Mouse (Mus musculus) forebrain, embryonic 11.5 days (tissue): Measurements from ENCODE around the gene Uvrag. TPM values are rescaled to one million over a fixed set of nuclear protein-coding genes. Genes with fewer than 3 reads are reported as not detected.

Experiments used
- ATAC-seq: fragments of 200-750 bp; cut with Nextera tagmentation; replicated peaks from 2 replicates; pipeline ENCODE4 v1.8.0; 2017; ENCODE audit warnings: moderate TSS enrichment; ENCODE audit not compliant: low FRiP score
- DNase-seq: peaks from one replicate; pipeline ENCODE4 v3.0.0-alpha.2; 2017; ENCODE audit warnings: low spot score
- H3K27ac ChIP-seq: fragments of 300-500 bp; sonication (generic); 2 replicates; pipeline ENCODE4 v1.5.1; 2014; ENCODE audit warnings: low read depth, low read length
- H3K27me3 ChIP-seq: fragments of 300-500 bp; sonication (generic); 2 replicates; pipeline ENCODE4 v1.6.1; 2014; ENCODE audit warnings: mild to moderate bottlenecking, low read length, mixed read lengths; ENCODE audit not compliant: control insufficient read depth, insufficient read depth
- H3K36me3 ChIP-seq: fragments of 300-500 bp; sonication (generic); 2 replicates; pipeline ENCODE4 v1.6.1; 2014; ENCODE audit warnings: mild to moderate bottlenecking, low read length, moderate library complexity, mixed read lengths; ENCODE audit not compliant: control insufficient read depth, insufficient read depth
- H3K4me1 ChIP-seq: fragments of 300-500 bp; sonication (generic); replicated peaks from 2 replicates; pipeline ENCODE4 v1.6.1; 2014; ENCODE audit warnings: low read length, mixed read lengths; ENCODE audit not compliant: control insufficient read depth, insufficient read depth
- H3K4me2 ChIP-seq: fragments of 300-500 bp; sonication (generic); 2 replicates; pipeline ENCODE4 v1.6.1; 2014; ENCODE audit warnings: low read depth, mild to moderate bottlenecking, low read length, moderate library complexity, mixed read lengths; ENCODE audit not compliant: severe bottlenecking
- H3K4me3 ChIP-seq: fragments of 300-500 bp; sonication (generic); 2 replicates; pipeline ENCODE4 v1.5.1; 2014; ENCODE audit warnings: low read depth, low read length
- H3K9ac ChIP-seq: fragments of 300-500 bp; sonication (generic); 2 replicates; pipeline ENCODE4 v1.6.1; 2014; ENCODE audit warnings: low read length
- H3K9me3 ChIP-seq: fragments of 300-500 bp; sonication (generic); 2 replicates; pipeline ENCODE4 v1.6.1; 2016; ENCODE audit warnings: low read length, mixed read lengths; ENCODE audit not compliant: control insufficient read depth
- WGBS: fragments of 180-500 bp; shearing (Covaris S2); extraction: QIAGEN DNeasy Blood & Tissue Kit; methylation state at CpG from one replicate; pipeline ENCODE4 v1.1.7; 2014; 5-methylcytosine and 5-hydroxymethylcytosine counted together
- polyA plus RNA-seq: library from polyadenylated mRNA; unstranded; fragments of >200 nt; fragmentation: Nextera tagmentation; extraction: Ambion mirVana; gene quantifications from 2 replicates; pipeline ENCODE4 v1.2.1, GENCODE M21; 2014

Gene Uvrag
- polyA plus RNA-seq, 1 experiment from 2014 or later, result 12.2 TPM

DNA sequence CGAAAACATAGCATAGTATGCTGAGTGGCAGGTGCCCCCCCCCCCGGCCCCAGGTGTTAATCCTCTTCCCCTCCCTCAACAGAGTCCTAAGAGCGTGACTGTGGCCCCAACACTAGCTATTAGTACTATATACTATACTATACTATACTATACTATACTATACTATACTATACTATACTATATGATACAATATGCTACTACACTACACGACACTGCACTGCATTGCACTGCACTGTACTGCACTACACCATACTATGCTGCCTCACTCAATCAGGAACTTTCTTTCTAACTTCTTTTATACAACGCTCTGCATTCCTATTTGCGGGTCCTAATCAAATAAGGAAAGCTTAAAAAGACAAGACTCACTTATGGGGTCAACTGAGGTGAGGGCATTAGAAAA, 224.4 kb downstream of the Uvrag start:
- 94% methylated on average over 6 of the region's 6 CpGs for WGBS
- no peak overlapping the region for H3K4me3 ChIP-seq
- no peaks in the 10 kb centered on the region for H3K9me3 ChIP-seq
- no peak overlapping the region for H3K27ac ChIP-seq
- no peak overlapping the region for H3K4me2 ChIP-seq
- H3K9ac ChIP-seq, result no peak overlapping the region
- H3K36me3 ChIP-seq, result no peaks in the 10 kb centered on the region
- H3K27me3 ChIP-seq, result no peaks in the 10 kb centered on the region
- 0 out of 2 replicates have a peak, but pooled peaks have one; percentile 12 for ATAC-seq
- no peaks in the 10 kb centered on the region for H3K4me1 ChIP-seq
- no peak for DNase-seq

DNA sequence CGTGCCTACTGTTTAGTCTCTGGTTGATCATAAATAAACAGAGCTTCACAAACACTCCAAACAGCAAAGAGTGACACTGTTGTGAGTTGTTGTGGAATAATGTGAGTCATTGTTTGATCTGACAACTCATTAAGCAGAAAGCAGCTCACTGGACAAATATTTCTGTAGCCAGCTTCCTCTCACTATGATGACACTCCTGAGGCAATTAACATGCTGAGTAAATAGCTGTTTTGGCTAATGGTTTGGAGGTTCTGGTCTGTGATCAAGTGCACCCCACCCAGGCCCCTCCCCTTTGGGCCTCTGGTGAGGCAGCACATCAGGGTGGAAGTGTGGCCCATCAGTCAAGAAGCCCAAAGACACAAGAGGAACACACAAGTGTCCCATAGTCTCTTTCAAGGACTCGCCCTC, 228.0 kb downstream of the Uvrag start:
- no peak overlapping the region for H3K9ac ChIP-seq
- ATAC-seq (no peak), DNase-seq (no peak)
- 75% methylated on average over 2 of the region's 2 CpGs for WGBS
- H3K36me3 ChIP-seq, result no peaks in the 10 kb centered on the region
- H3K27me3 ChIP-seq, result no peaks in the 10 kb centered on the region
- H3K4me2 ChIP-seq, result no peak overlapping the region
- H3K27ac ChIP-seq, result no peak overlapping the region
- H3K4me1 ChIP-seq, result no peaks in the 10 kb centered on the region
- H3K9me3 ChIP-seq, result no peaks in the 10 kb centered on the region
- H3K4me3 ChIP-seq, result no peak overlapping the region

DNA sequence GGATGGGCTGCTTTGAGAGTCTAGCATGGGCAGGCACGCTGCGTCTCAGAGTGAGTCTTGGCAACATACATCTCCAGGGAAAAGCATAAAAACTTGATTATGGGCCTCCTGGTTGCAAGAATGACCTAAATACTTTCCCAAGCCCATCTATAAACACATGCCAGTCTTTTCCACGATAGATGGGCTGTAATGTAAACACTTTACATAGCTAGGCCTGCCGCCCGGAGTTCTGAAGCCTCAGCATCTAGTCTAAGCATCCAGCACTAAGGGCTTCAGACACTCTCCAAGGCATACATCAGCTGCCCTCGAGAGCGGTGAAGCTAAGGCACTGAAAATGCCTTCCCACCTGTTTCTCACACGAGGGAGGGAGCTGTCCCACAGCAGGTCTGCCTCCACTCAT, 229.7 kb downstream of the Uvrag start:
- Histone ChIP-seq H3K4me1 (no peaks in the 10 kb centered on the region), H3K27me3 (no peaks in the 10 kb centered on the region), H3K4me2 (no peak overlapping the region), H3K9ac (no peak overlapping the region), H3K4me3 (no peak overlapping the region), H3K9me3 (no peaks in the 10 kb centered on the region), H3K27ac (no peak overlapping the region), H3K36me3 (no peaks in the 10 kb centered on the region)
- 86% methylated on average over 8 of the region's 8 CpGs for WGBS
- no peak for DNase-seq
- ATAC-seq, result no peak

DNA sequence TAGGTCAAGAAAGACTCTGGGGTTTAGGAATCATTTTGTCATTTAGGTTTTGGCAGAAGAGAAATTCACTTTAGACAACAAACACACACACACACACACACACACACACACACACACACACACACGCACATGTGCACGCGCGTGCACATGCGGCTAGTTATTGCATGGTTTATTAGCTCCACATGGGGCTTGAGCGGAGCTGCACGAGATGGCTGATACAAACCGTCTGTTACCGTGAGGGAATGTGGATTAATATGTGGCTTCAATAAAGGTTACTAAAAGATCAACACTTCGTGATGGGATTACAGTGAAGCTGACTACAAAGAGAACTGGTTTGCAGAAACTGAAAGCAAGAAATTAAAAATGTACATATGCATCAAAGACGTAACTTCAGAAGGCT, 230.2 kb downstream of the Uvrag start:
- no peak for DNase-seq
- H3K27ac ChIP-seq, result no peak overlapping the region
- ATAC-seq, result no peak
- no peak overlapping the region for H3K4me2 ChIP-seq
- no peaks in the 10 kb centered on the region for H3K4me1 ChIP-seq
- no peaks in the 10 kb centered on the region for H3K27me3 ChIP-seq
- no peaks in the 10 kb centered on the region for H3K9me3 ChIP-seq
- no peaks in the 10 kb centered on the region for H3K36me3 ChIP-seq
- 85% methylated on average over 11 of the region's 11 CpGs for WGBS
- no peak overlapping the region for H3K9ac ChIP-seq
- no peak overlapping the region for H3K4me3 ChIP-seq

DNA sequence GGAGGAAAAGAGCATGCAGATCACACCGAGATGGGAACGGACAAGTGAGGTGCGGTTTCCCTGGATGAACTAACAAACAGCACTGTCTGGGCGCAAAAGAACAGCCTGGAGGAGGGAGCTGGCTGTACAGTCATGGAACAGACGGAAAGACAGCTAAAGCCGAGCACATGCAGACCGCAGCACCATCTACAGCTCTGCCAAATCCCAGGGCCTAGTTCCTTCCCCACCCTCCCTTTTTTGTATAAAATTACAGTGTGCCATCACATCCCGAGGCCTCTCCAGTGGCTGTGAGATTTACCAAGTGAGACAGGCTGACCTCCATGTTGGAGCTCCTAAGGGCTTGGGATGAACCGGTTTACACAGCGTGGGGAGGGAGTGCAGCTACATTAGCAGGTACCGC, 230.8 kb downstream of the Uvrag start:
- H3K27ac ChIP-seq, result no peak overlapping the region
- no peak for ATAC-seq
- WGBS, result 86% methylated on average over 11 of the region's 11 CpGs
- H3K4me3 ChIP-seq, result no peak overlapping the region
- DNase-seq, result no peak
- H3K27me3 ChIP-seq, result no peaks in the 10 kb centered on the region
- no peaks in the 10 kb centered on the region for H3K9me3 ChIP-seq
- H3K4me2 ChIP-seq, result no peak overlapping the region
- H3K36me3 ChIP-seq, result no peaks in the 10 kb centered on the region
- H3K9ac ChIP-seq, result no peak overlapping the region
- H3K4me1 ChIP-seq, result no peaks in the 10 kb centered on the region

DNA sequence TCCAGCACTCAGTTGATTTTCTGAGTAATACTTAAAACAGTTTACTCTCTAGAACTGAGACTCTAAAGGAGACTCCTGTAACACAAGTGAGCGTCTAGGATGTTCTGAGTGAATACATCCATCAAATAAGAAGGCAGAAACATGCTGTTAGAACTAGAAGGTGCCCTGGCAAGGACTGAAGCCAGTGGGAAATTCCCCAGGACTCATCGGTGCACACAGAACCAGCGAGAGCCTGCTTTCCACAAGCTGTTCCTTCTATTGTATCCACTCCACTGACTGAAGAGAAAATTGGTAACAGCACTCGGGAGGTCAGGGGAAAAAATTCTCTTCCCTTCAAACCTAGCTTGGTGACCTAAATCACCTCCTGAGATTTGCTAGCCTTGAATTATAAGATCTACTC, 233.5 kb downstream of the Uvrag start:
- DNase-seq, result no peak

DNA sequence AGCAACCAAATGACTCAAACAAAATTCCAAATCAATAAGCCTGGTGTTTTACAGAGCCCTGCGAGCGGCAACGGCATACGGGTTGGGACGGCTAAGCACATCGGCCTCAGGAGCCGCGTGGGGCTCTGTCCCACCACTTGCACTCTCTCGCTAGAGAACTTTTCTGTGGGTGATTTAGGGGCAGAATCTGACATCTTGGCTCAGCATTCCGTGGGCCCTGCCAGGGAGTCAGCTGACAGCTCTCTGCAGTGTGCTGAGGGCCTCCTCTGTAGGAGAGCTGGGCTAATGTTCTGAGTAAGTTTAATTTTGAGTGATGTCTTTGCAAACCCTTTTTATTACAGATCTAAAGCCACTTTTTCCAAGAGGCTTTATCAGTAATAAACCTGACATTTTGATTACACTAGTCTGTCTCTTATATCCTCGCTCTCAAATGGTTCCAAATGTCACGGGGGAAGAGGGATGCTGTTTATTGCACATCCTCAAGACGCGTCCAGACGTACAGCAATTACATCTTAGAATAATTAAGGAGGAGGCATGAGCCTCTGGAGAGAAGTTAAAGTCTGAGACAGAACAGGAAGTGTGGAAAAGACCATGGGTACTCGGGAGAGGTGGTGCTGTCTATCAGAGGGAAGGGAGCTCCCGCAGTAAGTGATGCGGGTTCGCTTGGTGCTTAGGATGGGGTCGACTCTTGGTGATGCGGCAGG, 236.1 kb downstream of the Uvrag start:
- no peaks in the 10 kb centered on the region for H3K4me1 ChIP-seq
- H3K4me3 ChIP-seq, result no peak overlapping the region
- H3K9ac ChIP-seq, result no peak overlapping the region
- ATAC-seq (no peak), DNase-seq (no peak)
- H3K9me3 ChIP-seq, result no peaks in the 10 kb centered on the region
- no peaks in the 10 kb centered on the region for H3K27me3 ChIP-seq
- no peak overlapping the region for H3K27ac ChIP-seq
- 84% methylated on average over 21 of the region's 21 CpGs for WGBS
- H3K36me3 ChIP-seq, result no peaks in the 10 kb centered on the region
- no peak overlapping the region for H3K4me2 ChIP-seq

More for the DNA sequence above, 233.5 kb downstream of the Uvrag start:
- H3K4me1 ChIP-seq, result no peaks in the 10 kb centered on the region
- no peaks in the 10 kb centered on the region for H3K27me3 ChIP-seq
- no peak overlapping the region for H3K9ac ChIP-seq
- H3K27ac ChIP-seq, result no peak overlapping the region
- no peak for ATAC-seq
- WGBS, result 83% methylated on average over 4 of the region's 4 CpGs
- H3K36me3 ChIP-seq, result no peaks in the 10 kb centered on the region
- H3K9me3 ChIP-seq, result no peaks in the 10 kb centered on the region
- H3K4me2 ChIP-seq, result no peak overlapping the region
- no peak overlapping the region for H3K4me3 ChIP-seq

DNA sequence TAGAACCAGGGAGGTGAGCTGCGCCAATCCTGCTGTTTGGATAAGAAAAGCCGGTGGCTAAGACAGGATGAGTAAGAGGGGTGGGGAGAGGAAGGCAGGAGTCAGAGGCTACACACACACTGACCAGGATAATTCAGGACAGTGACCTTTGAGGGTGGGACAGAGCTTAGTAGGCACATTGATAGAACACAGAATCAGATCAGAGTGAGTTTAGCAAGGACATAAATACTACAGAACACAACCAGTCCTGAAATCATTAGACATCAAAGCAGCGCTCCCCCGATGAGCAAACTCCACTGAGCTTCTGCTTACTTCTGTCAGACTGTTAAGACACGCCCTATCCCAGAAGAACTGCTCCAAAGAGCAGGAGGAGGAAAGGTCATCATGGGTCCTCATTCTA, 237.1 kb downstream of the Uvrag start:
- Histone ChIP-seq H3K27ac (no peak overlapping the region), H3K36me3 (no peaks in the 10 kb centered on the region), H3K4me3 (no peak overlapping the region), H3K4me2 (no peak overlapping the region), H3K27me3 (no peaks in the 10 kb centered on the region), H3K9ac (no peak overlapping the region), H3K4me1 (no peaks in the 10 kb centered on the region), H3K9me3 (no peaks in the 10 kb centered on the region)
- DNase-seq (no peak), ATAC-seq (no peak)
- 52% methylated on average over 5 of the region's 5 CpGs for WGBS

DNA sequence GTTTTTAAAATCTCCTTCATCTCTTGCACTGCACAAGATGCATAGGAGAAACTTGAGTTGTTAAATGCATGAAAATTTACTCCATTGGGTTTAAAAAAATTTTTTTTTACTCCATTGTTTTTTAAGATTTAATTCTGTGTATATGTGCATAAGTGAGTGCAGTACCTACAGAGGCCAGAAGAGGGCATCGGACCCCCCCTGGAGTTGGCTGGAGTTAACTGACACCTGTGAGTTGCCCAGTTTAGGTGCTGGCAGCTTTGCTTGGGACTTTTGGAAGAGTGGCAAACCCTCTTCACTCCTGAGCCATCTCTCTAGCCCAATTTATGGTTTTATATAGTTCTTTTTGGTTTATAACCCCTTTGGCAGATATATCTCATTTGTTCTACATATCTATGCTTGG, 239.8 kb downstream of the Uvrag start:
- Histone ChIP-seq H3K4me1 (no peaks in the 10 kb centered on the region), H3K4me2 (no peak overlapping the region), H3K4me3 (no peak overlapping the region), H3K36me3 (no peaks in the 10 kb centered on the region), H3K27ac (no peak overlapping the region), H3K9ac (no peak overlapping the region), H3K27me3 (no peaks in the 10 kb centered on the region), H3K9me3 (no peaks in the 10 kb centered on the region)
- WGBS, result 94% methylated on average over 1 of the region's 1 CpGs
- ATAC-seq (no peak), DNase-seq (no peak)
